Mouse (Mus musculus) right cerebral cortex, postnatal 25 days (tissue): Measurements from ENCODE around the gene H1f0.

Experiments
- DNase-seq: peaks from one replicate; pipeline ENCODE4 v3.0.0; 2022

Gene H1f0

DNA sequence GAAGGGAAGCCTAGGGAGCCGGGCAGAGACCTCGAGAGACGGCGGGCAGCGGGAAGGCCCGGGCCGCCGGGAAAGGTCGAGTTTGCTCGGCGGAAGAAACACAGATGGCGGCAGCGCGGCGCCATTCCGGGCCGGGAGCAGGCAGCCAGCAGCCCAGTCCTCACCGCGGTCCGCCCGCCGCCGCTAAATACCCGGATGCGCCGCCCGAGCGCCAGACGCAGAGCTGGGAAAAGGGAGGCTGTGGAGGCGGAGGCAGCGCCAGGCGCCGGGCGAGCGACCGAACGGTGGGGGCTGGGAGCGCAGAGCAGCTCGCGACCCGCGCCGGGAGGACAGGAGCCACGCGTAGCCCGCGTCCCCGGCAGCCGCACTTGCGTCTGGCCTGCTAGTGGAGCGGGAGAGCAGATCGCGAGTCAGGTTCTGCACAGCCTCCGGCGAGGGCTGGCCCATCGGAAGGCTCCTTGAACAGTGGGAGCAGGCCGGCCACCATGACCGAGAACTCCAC lies at the start of gene H1f0:
Gene H1f0, plus strand, starts transcription at position 214 of the 502 bp plus-strand sequence.
- DNase-seq: peak; percentile 97

DNA sequence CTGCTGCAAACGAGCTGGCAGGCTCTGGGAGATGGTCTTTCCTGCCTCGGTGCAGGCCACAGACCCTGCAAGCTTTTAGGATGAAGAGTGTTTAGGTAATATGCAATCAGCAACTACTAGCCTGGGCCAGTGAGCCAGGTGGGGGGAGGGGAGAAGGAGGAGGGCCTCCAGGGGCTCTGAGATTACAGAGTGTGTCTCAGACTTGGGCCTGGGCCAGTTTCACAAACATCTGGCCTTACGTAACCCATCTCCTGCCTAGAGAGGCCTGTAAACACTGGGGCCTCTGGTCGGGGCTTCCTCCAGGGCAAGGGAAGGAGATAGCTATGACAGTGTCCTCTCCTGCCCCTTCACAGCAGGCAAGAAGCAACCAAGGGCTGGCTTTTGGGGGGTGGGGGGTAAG lies 49.4 kb upstream of the H1f0 start:
- DNase-seq: no peak

DNA sequence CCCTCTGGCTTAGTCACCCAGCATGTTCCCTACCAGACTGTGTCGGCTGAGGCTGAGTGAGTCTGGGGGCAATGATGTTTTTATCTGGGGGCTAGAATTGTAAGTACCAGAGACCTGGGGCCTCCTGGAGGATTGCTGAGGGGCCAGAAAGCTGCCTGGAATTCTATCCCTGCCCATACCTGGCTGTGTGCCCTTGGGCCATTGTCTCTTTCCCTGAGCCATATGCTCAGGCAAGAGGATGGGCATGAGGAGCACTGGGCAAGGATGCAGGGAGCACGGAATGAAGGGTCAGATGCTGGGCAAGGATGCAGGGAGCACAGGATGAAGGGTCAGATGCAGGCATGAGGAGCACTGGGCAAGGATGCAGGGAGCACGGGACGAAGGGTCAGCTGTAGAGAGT lies 48.2 kb upstream of the H1f0 start:
- DNase-seq: no peak

DNA sequence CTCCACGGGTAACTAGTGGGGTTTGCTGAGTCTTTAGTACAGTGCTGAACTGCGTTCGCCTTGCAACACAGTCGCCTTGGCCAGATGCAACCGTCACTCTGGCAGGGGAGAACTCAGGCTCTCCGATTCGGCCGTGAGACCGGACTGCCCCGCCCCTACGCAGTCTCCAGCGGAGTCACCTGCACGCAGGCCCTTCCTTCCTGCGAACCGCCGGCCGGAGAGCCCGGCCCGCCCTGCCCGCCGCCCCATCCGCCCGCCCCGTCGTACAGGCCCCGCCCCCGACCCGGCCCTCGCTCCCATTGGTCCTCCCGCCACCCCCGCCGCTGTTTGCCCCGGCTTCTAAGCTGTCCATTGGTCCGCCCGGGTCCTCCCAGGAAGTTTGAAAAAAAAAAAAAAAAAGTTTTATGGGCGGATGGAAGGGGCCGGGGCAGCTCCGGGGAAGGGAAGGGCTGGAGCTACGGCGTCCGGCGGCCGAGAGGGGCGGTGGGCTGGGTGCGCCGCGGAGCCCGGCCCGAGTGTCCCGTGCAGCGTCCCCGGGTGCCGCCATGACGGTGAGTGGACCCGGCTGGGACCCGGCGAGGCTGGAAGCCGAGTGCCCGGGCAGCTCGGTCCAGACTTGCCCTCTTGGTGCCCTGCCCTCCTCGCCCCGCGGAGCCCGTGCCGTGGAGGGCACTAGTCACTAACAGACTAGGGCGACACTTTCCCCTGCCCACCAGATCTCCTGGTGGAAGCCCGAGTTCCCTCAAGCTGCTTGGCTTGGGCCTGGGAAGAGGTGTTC lies 45.4 kb upstream of the H1f0 start:
- peak; percentile 50 for DNase-seq

DNA sequence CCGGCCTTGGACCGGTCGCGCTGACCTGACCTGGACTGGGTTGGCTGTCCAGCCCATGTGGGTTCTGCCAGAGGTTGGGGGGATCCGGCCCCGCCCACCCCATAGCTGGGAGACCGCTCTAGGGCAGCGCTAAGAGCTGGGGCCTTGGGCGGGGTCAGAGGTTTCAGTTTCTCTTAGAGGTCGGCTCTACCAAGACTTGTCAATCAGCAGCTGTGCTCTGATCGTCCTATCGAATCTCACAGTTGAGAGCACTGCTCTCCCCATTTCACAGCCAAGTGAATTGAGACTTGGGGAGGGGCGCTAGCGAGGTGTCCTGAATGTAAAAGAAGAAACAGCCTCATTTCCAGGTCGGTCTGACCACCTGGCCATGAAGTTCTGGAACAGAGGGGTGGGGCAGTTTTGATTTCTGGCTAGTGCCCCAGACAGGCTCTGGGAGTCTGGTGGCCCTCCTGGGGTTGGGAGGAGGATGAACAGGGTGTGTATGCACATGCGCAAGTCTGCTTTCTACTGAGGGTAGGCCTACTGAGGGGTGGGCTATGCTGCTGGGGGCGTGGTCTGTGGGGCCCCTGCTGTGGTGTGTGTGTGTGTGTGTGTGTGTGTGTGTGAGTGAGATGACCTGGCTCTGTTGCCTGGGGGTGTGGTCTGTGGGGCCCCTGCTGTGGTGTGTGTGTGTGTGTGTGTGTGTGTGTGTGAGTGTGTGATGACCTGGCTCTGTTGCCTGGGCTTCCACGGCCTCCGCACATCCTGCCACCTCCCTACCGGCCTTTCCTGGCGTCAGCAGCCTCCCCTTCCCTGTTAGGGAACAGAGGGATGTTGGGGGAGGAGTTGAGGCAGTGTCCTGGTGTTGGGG lies 44.6 kb upstream of the H1f0 start:
- peak; percentile 21 for DNase-seq

DNA sequence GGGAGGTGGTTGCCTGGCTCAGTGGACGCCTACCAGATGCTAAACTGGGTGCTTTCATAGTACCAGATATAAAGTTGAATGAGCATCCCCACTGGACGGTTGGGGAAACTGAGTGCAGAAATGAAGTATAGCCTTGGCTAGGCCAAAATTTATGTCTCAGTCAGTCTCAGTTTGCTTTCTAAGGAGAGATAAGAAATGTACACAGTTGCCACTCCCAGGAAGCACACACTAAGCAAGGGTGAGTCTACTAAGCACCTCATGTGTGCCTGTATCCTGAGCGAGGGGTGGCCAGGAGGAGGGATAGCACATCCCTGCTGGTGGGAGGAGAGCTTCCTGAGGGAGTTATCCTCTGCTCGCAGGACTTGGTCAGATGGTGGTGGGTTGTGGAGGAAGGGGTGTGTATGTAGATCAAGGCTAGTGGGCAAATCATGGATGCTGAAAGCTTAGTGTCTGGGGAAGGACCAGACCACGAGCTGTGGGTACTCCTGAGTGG lies 43.9 kb upstream of the H1f0 start:
- no peak for DNase-seq

DNA sequence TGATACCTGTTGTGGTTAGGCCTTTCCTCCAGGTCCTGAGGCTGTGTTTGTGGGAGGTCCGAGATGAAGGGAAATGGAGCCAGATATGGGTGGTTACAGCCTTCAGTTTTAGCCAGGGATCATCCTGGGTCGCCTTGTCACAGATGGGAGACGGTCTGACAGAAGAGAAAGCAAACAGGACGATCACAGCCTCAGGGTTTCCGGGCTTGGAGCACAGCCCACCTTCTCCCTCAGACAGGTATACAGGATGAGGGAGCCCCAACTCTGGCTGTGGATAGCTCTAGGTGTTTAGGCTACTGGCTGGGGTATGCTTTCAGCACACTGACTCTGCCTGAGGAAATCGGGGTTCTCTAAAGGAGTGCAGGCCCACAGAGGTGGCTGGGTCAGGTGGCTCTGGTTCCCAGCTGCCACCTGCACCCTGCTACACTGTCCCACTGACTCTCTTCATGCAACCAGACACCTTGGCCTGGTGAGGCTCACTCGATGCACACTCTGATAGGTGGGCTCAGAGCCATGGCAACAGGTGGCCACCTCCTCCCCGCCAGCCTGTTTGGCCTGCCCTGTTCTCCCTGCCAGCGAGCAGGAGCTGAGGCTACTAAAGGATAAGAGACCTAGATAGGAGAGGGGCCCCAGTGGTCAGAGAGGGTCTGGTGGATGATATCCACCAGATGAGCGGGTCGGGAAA lies 41.6 kb upstream of the H1f0 start:
- no peak for DNase-seq

DNA sequence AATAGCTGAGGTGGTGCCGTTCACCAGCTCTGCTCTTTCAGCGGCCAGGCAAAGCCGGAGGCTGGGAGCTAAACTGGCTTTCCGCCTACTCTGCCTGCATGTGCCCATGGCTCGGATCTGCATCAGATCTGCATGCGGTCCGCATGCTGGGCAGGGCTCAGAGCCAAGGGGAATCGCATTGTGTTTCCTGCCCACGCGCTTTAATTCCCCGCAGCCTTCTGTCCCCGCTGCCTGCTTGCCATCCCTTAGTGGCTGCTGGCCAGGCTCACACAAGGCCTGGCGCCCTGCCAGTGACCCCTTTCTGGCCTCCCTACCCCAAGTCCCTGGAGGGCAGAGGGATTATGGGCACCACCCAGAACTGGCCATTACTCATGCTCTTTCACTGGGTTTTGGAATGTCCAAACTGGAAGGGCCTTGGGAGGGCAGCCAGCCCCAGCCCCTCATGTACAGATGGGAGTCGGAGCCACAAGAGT lies 39.7 kb upstream of the H1f0 start:
- DNase-seq: peak; percentile 84

DNA sequence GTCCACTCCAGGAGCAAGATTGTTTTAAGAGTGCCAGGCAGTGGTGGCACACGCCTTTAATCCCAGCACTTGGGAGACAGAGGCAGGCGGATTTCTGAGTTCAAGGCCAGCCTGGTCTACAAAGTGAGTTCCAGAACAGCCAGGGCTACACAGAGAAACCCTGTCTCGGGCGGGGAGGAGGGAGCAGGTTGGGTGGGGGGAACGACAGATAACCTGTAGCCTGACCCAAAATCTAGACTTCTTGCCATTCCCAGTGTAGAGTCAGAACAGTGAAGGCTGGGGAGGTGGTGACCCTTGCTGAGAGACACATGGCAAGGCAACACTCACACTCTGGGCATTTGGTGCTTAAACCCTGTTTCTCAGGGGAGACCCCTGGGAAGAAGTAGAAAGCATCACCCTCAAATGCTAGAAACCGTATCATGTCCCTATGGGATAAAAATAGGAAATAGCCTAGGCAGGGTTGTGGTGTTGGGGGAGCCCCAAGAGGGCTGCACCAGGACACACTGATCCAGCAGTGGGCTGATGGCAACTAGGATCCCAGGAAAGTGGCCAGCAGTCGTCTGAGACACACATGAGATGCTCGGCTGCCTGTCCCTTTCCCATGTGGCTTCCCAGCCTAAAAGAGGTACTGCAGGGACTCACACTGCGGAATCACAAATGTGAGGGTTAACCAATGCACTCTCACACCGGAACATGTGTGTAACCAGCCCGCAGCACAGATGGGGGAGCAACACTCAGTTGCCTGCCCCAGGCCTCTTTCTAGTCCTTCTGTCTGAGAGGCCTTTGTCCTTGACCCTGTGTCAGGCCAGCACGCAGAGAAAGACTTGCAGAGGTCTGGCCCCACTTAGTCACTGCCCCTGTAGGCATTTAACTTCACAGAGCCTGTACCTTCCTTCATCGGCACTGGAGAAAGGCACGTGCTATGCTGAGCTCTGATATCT lies 38.8 kb upstream of the H1f0 start:
- no peak for DNase-seq

DNA sequence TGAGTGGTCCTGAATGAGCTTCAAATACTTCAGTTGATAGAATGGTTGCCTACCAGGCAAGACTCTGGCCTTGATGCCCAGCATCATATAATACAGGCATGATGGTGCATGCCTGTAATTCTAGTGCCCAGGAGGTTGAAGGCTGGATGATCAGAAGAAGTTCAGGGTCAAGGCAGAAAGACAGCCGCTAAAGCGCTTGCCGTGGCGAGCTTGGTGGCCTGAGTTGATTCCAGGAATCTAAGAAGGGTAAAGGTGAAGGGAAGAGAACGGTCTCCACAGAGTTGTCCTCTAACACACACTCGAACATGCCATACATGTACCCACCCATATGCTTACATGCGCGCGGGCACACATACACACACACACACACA lies 38.2 kb upstream of the H1f0 start:
- DNase-seq: no peak

DNA sequence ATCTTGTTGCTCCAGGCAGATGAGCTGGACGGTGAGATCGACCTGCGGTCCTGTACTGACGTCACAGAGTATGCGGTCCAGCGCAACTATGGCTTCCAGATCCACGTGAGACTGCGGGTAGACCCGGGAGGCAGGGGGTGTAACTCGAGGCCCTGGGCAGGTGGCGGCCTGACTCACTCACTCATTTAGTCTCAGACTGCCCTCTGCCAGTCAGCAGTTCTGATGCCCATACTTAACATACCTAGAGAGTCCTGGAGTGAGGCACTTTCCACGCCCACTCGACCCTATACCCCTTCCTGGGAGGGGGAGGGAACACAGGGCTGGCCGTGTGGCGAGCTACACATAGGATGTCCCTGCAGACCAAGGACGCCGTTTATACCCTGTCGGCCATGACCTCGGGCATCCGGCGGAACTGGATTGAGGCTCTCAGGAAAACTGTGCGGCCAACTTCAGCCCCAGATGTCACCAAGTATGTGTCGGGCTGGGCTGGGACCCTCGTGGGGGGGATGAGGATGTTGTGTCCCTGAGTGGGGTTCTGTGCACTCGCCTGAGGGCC lies 37.2 kb upstream of the H1f0 start:
- DNase-seq: no peak

DNA sequence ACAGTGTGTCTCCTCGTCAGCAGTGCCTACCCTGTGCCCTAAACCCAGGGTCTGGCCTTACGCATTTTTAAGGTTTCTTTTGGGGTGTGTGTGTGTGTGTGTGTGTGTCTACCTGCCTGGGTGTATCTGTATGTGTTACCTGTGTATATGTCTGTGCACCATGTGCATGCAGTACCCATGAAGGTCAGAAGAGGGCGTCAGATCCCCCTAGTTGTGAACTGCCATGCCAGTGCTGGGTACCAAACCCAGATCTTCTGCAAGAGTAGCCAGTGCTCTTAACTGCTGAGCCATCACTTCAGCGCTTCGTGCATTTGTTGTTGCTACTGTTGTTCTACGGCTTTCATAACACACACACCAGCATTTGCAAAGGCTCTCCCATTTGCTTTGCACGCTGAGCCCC lies 36.0 kb upstream of the H1f0 start:
- DNase-seq: no peak

DNA sequence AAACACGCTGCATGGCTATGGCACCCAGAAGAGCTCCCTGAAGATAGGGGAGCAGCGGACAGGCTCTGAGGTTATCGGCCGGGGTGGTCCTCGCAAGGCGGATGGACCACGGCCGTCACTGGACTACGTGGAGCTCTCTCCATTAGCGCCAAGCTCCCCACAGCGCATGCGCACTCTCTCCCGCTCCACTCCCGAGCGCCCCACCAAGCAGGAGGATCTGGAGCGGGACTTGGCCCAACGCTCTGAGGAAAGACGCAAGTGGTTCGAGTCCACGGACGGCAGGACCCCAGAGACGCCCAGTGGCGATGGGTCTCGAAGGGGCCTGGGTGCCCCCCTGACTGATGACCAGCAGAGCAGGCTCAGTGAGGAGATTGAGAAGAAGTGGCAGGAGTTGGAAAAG lies 35.3 kb upstream of the H1f0 start:
- no peak for DNase-seq

DNA sequence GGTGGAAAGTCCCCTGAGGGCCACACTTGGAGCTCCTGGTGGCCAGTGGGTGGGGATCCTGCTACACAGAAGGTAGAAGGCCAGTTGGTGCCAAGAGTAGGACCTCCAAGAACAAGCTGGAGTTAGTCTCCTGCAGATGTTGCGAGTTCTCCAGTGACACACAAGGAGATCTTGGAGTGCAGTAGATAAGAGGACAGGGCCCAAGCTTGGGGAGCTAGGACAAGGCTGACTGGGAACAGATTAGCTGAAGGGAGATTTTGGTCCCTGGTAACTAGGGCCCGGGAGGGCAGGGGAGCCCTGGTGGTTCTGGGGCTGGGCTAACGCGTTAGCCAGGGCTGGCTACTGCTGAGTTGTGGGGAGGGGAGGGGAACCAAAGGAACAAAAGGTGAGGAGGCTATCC lies 32.3 kb upstream of the H1f0 start:
- DNase-seq: no peak

DNA sequence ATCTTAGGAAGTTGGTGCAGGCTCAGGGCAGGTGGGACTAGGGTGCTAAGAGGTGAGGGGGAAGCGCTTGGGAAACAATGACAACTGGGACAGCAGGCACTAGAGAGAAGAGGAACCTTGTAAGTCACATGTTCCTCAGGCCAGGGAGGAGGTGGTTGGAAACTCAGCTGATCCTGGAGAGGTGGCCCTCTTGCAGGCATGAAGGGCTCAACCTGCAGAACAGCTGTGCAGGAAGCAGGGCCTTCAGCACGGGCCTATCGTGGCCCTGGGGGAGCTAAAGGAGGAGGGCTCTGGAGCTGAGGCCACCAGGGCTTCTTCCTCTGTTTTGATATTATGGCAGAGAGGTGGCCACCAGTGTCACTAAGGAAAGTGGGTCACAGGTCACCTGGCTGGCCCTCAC lies 31.6 kb upstream of the H1f0 start:
- no peak for DNase-seq

DNA sequence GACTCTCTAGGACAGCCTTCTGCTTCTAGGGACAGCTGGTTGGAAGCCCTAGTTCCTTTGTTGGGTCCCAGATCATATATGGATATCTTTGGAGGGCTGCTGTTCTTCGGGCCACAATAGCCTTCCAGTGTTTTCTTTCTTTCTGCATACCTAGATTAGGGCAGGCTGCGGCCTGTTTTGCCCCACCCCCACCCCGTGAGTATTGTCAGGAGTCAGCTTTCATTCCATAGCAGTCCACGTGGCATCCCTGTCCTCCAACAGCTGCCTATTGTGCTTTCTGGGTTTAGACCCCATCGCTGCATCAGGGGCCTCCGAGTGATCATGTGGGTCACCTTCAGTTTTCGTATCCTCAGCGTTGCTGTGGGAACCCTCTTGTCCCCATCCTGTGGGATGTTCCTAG lies 29.9 kb upstream of the H1f0 start:
- DNase-seq: no peak

DNA sequence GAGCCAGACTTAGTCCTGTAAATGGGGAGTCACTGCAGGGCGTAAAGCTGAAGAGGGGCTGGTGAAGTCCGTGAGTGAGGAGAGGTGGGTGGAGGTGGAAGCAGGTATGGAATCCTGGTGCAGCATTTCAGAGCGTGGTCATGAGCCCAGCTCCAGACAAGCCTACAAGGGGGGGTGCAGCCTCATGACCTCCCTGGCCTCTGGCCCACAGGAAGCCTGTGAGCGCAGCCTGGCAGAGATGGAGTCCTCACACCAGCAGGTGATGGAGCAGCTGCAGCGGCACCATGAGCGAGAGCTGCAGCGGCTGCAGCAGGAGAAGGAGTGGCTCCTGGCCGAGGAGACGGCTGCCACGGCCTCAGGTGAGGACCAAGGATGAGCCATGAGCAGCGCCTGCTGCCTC lies 28.7 kb upstream of the H1f0 start:
- no peak for DNase-seq

DNA sequence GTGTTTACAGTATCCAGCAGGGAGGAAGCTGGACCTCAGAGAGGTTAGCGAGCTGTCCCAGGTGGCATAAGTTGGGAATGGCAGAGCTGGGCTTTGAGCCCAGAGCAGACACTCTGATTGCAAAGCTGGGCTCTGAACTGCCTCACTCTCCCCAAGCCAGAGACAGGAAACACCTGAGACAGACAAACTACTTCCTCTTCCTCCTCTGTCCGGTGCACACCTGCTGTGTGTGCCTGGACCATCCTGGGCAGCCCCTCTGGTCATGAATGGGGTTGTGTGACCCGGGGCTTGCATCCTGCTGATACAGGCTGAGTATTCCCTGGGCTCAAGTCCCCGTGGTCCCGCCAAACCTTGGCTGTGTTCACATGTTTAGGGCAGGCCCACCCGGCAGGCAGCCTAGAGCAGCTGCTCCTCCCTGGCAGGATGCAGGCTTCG lies 27.9 kb upstream of the H1f0 start:
- no peak for DNase-seq

DNA sequence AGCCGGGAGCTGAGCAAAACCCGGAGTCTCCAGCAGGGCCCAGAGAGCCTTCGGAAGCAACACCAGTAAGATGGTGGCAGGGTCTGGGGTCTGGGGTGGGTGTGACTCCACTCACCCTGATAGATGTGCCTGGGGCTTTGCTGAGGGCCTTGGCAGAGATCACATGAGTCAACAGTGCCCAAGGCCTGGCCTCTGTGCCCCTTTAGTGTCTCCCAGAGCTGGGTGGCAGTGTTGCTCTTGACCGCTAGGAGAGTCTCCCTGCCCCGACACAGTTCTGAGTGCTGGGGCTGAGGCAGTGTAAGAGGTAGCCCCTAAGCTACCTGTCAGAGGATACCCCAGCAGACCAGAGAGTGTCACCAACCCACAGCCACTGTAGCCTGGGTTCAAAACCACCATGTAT lies 26.7 kb upstream of the H1f0 start:
- DNase-seq: no peak

DNA sequence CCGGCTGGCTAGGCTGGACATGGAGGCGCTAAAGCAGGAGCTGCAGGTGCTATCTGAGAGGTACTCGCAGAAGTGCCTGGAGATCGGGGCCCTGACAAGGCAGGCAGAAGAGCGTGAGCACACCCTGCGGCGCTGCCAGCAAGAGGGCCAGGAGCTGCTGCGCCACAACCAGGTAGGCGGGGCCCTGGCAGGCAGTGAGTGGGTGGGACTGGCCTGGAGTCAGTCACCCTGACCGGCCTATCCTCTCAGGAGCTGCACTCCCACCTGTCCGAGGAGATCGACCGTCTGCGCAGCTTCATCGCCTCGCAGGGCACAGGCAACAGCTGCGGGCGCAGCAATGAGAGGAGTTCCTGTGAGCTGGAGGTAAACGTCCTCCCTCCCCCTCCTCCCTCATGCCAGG lies 26.2 kb upstream of the H1f0 start:
- no peak for DNase-seq

DNA sequence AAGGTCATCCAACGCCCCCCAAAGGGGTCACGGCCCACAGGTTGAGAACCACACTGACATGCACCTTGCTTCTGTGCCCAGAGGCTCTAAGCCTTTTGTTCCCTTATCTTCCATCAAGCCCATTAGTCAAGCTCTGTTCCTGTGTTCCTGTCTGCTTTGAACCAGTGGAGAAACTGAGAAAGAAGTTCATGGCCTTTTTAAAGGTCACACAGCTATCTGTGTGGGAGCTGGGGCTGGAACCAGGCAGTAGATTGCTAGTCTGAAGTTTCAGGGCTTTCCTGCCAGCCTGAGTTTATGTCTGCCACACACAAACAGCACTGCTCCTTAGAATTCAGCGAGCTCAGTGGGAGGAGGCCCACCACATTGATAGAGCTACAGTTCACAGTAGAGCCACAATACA lies 25.2 kb upstream of the H1f0 start:
- no peak for DNase-seq

DNA sequence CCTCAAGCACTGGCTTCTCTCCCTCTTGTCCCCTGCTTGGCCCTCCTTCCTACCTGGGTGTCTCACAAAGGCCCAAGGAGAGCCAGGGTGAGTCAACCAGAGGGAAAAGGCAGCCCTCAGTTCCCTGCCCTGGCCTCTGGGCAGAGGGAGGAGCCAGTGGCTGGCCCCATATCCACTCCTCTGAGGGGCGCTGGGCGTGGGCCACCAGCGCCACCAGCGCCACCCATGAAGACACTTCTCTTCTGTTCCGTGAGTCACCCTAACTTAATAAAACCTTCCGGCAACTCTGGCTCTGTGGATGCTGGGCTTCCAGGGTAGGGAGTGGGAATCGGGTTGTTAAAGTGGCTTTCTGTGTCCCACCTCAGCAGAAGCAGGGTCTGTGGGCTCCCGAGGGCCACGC lies 22.7 kb upstream of the H1f0 start:
- no peak for DNase-seq
